Mouse (Mus musculus) left cerebral cortex, adult 6 months (tissue): Measurements from ENCODE around the gene Swi5. TPM values are rescaled to one million over a fixed set of nuclear protein-coding genes. Genes with fewer than 3 reads are reported as not detected.

Experiments
- long read RNA-seq, 2 experiments: library from polyadenylated mRNA; unstranded; transcript quantifications; one replicate each; pipeline ENCODE4 v2.0.0; 2019 to 2020
- polyA plus RNA-seq: library from polyadenylated mRNA; unstranded; fragments of <200 nt; fragmentation: Nextera tagmentation; gene quantifications from 2 replicates; pipeline ENCODE4 v1.2.3, GENCODE M21; 2021

Swi5 gene
- 187 and 257 TPM in 2 replicates for polyA plus RNA-seq
- long read RNA-seq, experiment 1, full-length matches to known transcripts = 64 of 69 reads
- long read RNA-seq, experiment 1, partial matches to known transcripts = 3 of 69 reads
- long read RNA-seq, experiment 1, other reads (novel, unspliced or antisense) = 2 of 69 reads
- long read RNA-seq, experiment 2, transcript Swi5-207 (5 exons, 768 nt) = major isoform, 173 of 190 reads
- long read RNA-seq, experiment 2, partial matches to known transcripts = 5 of 190 reads
- long read RNA-seq, experiment 2, other reads (novel, unspliced or antisense) = 5 of 190 reads

GRCm38 (mm10) chr2:32287923-32288367 lies at the start of gene Swi5:
TSS of gene Swi5 (minus strand) at chr2:32288075.

GRCm38 (mm10) chr2:32287334-32287840 lies 488 bp downstream of the Swi5 start, which contains the start of gene Golga2:
TSS of gene Golga2 (plus strand) at chr2:32287384.

GRCm38 (mm10) chr2:32259657-32260417 lies 28.0 kb downstream of the Swi5 start, which contains the start of gene Uck1:
TSS of gene Uck1 (minus strand) at chr2:32260159.

GRCm38 (mm10) chr2:32235886-32236759 lies 51.8 kb downstream of the Swi5 start, which contains the start of gene Pomt1:
TSS of gene Pomt1 (plus strand) at chr2:32236590.

Other genes with a start within 250 kb of the Swi5 start
- 0.61 and 1.9 TPM in 2 replicates for gene Fam78a, start 203.2 kb downstream of the Swi5 start, polyA plus RNA-seq
- 38.6 and 46.8 TPM in 2 replicates for gene Plpp7, start 192.5 kb downstream of the Swi5 start, polyA plus RNA-seq
- 28.9 and 41.1 TPM in 2 replicates for gene Prrc2b, start 137.0 kb downstream of the Swi5 start, polyA plus RNA-seq
- 7.7 and 8.6 TPM in 2 replicates for gene Pomt1, start 51.5 kb downstream of the Swi5 start, polyA plus RNA-seq
- 29.9 and 37.2 TPM in 2 replicates for gene Uck1, start 27.9 kb downstream of the Swi5 start, polyA plus RNA-seq
- gene Golga2, start 691 bp downstream of the Swi5 start, polyA plus RNA-seq = 22.9 and 25.4 TPM in 2 replicates
- 18.2 and 22.3 TPM in 2 replicates for gene Ciz1, start 64.3 kb upstream of the Swi5 start, polyA plus RNA-seq
- gene Dnm1, start 65.3 kb upstream of the Swi5 start, polyA plus RNA-seq = 192 and 259 TPM in 2 replicates
- gene 1110008P14Rik, start 93.9 kb upstream of the Swi5 start, polyA plus RNA-seq = 1,229 and 1,329 TPM in 2 replicates
- gene Lcn2, start 100.2 kb upstream of the Swi5 start, polyA plus RNA-seq = 0.48 TPM in 1 of 2 replicates, not detected in the other
- 16.4 and 56.6 TPM in 2 replicates for gene Ptges2, start 107.8 kb upstream of the Swi5 start, polyA plus RNA-seq
- gene Naif1, start 162.4 kb upstream of the Swi5 start, polyA plus RNA-seq = 2.7 and 3.6 TPM in 2 replicates
- 26.0 and 30.4 TPM in 2 replicates for gene Slc25a25, start 163.4 kb upstream of the Swi5 start, polyA plus RNA-seq
- 11.8 and 47.4 TPM in 2 replicates for gene Fam102a, start 247.3 kb upstream of the Swi5 start, polyA plus RNA-seq